Mouse (Mus musculus): Measurements from ENCODE around the gene 4932438H23Rik.

- TF ChIP-seq CTCF (IDR thresholded peaks at IDR 0.05; ENCODE audit: insufficient read depth, low read length) (no peak), POLR2A (IDR thresholded peaks at IDR 0.05; ENCODE audit: borderline replicate concordance, extremely low read depth, low read depth, low read length) (no peak)
These were observed 37.7 kb downstream of the 4932438H23Rik start for GRCm38 (mm10) chr16:91057261-91057660.

All from lung, adult 2 months (tissue).